Mouse (Mus musculus) MEL (cell line): ENCODE results near the gene Lgals7. TPM values are rescaled to one million over a fixed set of nuclear protein-coding genes. Genes with fewer than 3 reads are reported as not detected.

Experiments
- DNase-seq: peaks from one replicate; pipeline ENCODE4 v3.0.0; 2011; ENCODE audit warnings: low read depth, low spot score
- H3K27ac ChIP-seq: 2 replicates; pipeline ENCODE4 v1.5.1; 2012; ENCODE audit warnings: low read depth, mild to moderate bottlenecking, control low read depth, low read length, moderate library complexity; ENCODE audit not compliant: control insufficient read depth
- H3K27me3 ChIP-seq, 2 experiments: fragments of 150-350 bp in 1 of 2; sonication (generic) in 1 of 2; 2 replicates each; pipeline ENCODE4 v1.6.1; 2012; ENCODE audit warnings: low read length in 2 of 2, mild to moderate bottlenecking in 2 of 2, improper control_type of control experiment in 1 of 2, moderate library complexity in 1 of 2; ENCODE audit not compliant: insufficient read depth in 2 of 2, control insufficient read depth in 1 of 2
- H3K36me3 ChIP-seq, 2 experiments: 2 replicates each; pipeline ENCODE4 v1.6.1; 2012 to 2014; ENCODE audit warnings: low read length in 2 of 2, improper control_type of control experiment in 1 of 2, inconsistent platforms in 1 of 2, mild to moderate bottlenecking in 1 of 2; ENCODE audit not compliant: insufficient read depth in 2 of 2, control insufficient read depth in 1 of 2
- H3K4me1 ChIP-seq, 2 experiments: fragments of 150-350 bp in 1 of 2; sonication (generic) in 1 of 2; 2 replicates each; pipeline ENCODE4 v1.6.1; 2012; ENCODE audit warnings: low read length in 2 of 2, improper control_type of control experiment in 1 of 2, mild to moderate bottlenecking in 1 of 2; ENCODE audit not compliant: insufficient read depth in 2 of 2, control insufficient read depth in 1 of 2
- H3K4me3 ChIP-seq, 2 experiments: fragments of 150-350 bp in 1 of 2; sonication (generic) in 1 of 2; 2 replicates each; pipeline ENCODE4 v1.5.1; 2012; ENCODE audit warnings: low read depth in 2 of 2, low read length in 2 of 2, mild to moderate bottlenecking in 2 of 2, moderate library complexity in 2 of 2, control low read depth in 1 of 2, improper control_type of control experiment in 1 of 2; ENCODE audit not compliant: control insufficient read depth in 1 of 2, insufficient read depth in 1 of 2
- H3K79me2 ChIP-seq: 2 replicates; pipeline ENCODE4 v1.6.1; 2012; ENCODE audit warnings: mild to moderate bottlenecking, low read length, moderate library complexity; ENCODE audit not compliant: control insufficient read depth, poor library complexity, insufficient read depth
- H3K9ac ChIP-seq: 2 replicates; pipeline ENCODE4 v1.6.1; 2012; ENCODE audit warnings: low read depth, mild to moderate bottlenecking, control low read depth, low read length, moderate library complexity; ENCODE audit not compliant: control insufficient read depth, poor library complexity, severe bottlenecking
- H3K9me3 ChIP-seq: fragments of 150-350 bp; sonication (generic); replicated peaks from 2 replicates; pipeline ENCODE4 v1.6.1; 2012; ENCODE audit warnings: mild to moderate bottlenecking, low read length, improper control_type of control experiment, moderate library complexity; ENCODE audit not compliant: insufficient read depth
- BHLHE40 ChIP-seq: IDR thresholded peaks from 2 replicates; pipeline ENCODE4 v1.6.1; 2012; ENCODE audit warnings: low read depth, mild to moderate bottlenecking, inconsistent platforms, low read length, improper control_type of control experiment, borderline replicate concordance
- CHD1 ChIP-seq: IDR thresholded peaks from 2 replicates; pipeline ENCODE4 v1.6.1; 2012; ENCODE audit warnings: low read depth, mild to moderate bottlenecking, inconsistent platforms, low read length, improper control_type of control experiment
- CTCF ChIP-seq, 3 experiments: IDR thresholded peaks in 2 of 3; conservative IDR thresholded peaks in 1 of 3; 2 replicates each; pipeline ENCODE4 v1.5.1; 2011 to 2012; ENCODE audit warnings: low read length in 3 of 3, low read depth in 2 of 3, mild to moderate bottlenecking in 2 of 3, improper control_type of control experiment in 1 of 3, inconsistent platforms in 1 of 3, mixed read lengths in 1 of 3, moderate library complexity in 1 of 3; ENCODE audit not compliant: control insufficient read depth in 1 of 3, insufficient read depth in 1 of 3, poor library complexity in 1 of 3, severe bottlenecking in 1 of 3
- EP300 ChIP-seq, 2 experiments: IDR thresholded peaks; 2 replicates each; pipeline ENCODE4 v1.6.1; 2011; ENCODE audit warnings: improper control_type of control experiment in 2 of 2, low read length in 2 of 2, low read depth in 1 of 2, mild to moderate bottlenecking in 1 of 2
- ETS1 ChIP-seq: IDR thresholded peaks from 2 replicates; pipeline ENCODE4 v1.6.1; 2012; ENCODE audit warnings: low read depth, mild to moderate bottlenecking, inconsistent platforms, low read length, improper control_type of control experiment, moderate library complexity
- GATA1 ChIP-seq: IDR thresholded peaks from 2 replicates; pipeline ENCODE4 v1.6.1; 2011; ENCODE audit warnings: low read depth, low read length, improper control_type of control experiment
- HCFC1 ChIP-seq: IDR thresholded peaks from 2 replicates; pipeline ENCODE4 v1.6.1; 2012; ENCODE audit warnings: low read depth, mild to moderate bottlenecking, inconsistent platforms, low read length, improper control_type of control experiment, moderate library complexity
- JUND ChIP-seq: IDR thresholded peaks from 2 replicates; pipeline ENCODE4 v1.6.1; 2011; ENCODE audit warnings: low read depth, mild to moderate bottlenecking, improper control_type of control experiment, low read length
- KAT2A ChIP-seq: conservative IDR thresholded peaks from 2 replicates; pipeline ENCODE4 v1.6.1; 2012; ENCODE audit warnings: low read depth, low read length, improper control_type of control experiment, inconsistent platforms
- MAFK ChIP-seq: IDR thresholded peaks from 2 replicates; pipeline ENCODE4 v1.6.1; 2011; ENCODE audit warnings: low read depth, mild to moderate bottlenecking, low read length, improper control_type of control experiment, borderline replicate concordance
- MAX ChIP-seq: IDR thresholded peaks from 2 replicates; pipeline ENCODE4 v1.6.1; 2011; ENCODE audit warnings: low read length, improper control_type of control experiment
- MAZ ChIP-seq: IDR thresholded peaks from 2 replicates; pipeline ENCODE4 v1.6.1; 2012; ENCODE audit warnings: low read depth, mild to moderate bottlenecking, inconsistent platforms, low read length, improper control_type of control experiment
- MEF2A ChIP-seq: IDR thresholded peaks from 2 replicates; pipeline ENCODE4 v1.6.1; 2014; ENCODE audit warnings: low read depth, mild to moderate bottlenecking, inconsistent platforms, low read length, improper control_type of control experiment; ENCODE audit not compliant: poor library complexity, insufficient replicate concordance, severe bottlenecking; ENCODE audit errors: extremely low read depth
- MYB ChIP-seq: IDR thresholded peaks from 2 replicates; pipeline ENCODE4 v1.6.1; 2011; ENCODE audit warnings: mild to moderate bottlenecking, low read depth, low read length, improper control_type of control experiment
- MYC ChIP-seq: IDR thresholded peaks from 2 replicates; pipeline ENCODE4 v1.6.1; 2011; ENCODE audit warnings: low read depth, mild to moderate bottlenecking, low read length, improper control_type of control experiment, moderate library complexity
- NRF1 ChIP-seq: IDR thresholded peaks from 2 replicates; pipeline ENCODE4 v1.6.1; 2014; ENCODE audit warnings: low read depth, mild to moderate bottlenecking, inconsistent platforms, low read length, improper control_type of control experiment, moderate library complexity; ENCODE audit not compliant: poor library complexity, insufficient read depth, severe bottlenecking
- POLR2A ChIP-seq, 2 experiments: IDR thresholded peaks; 2 replicates each; pipeline ENCODE4 v1.6.1; 2011 to 2012; ENCODE audit warnings: low read length in 2 of 2, mild to moderate bottlenecking in 2 of 2, control low read depth in 1 of 2, improper control_type of control experiment in 1 of 2, low read depth in 1 of 2, moderate library complexity in 1 of 2; ENCODE audit not compliant: control insufficient read depth in 1 of 2, insufficient read depth in 1 of 2, poor library complexity in 1 of 2
- POLR2AphosphoS2 ChIP-seq: IDR thresholded peaks from 2 replicates; pipeline ENCODE4 v1.6.1; 2011; ENCODE audit warnings: low read length, improper control_type of control experiment
- POLR2AphosphoS5 ChIP-seq: IDR thresholded peaks from 2 replicates; pipeline ENCODE4 v1.6.1; 2012; ENCODE audit warnings: low read depth, borderline replicate concordance, mild to moderate bottlenecking, inconsistent platforms, low read length, moderate library complexity, mixed read lengths
- RAD21 ChIP-seq: IDR thresholded peaks from 2 replicates; pipeline ENCODE4 v1.6.1; 2011; ENCODE audit warnings: mild to moderate bottlenecking, low read depth, low read length, improper control_type of control experiment
- RCOR1 ChIP-seq: IDR thresholded peaks from 2 replicates; pipeline ENCODE4 v1.6.1; 2012; ENCODE audit warnings: low read depth, mild to moderate bottlenecking, inconsistent platforms, low read length, improper control_type of control experiment
- SIN3A ChIP-seq: IDR thresholded peaks from 2 replicates; pipeline ENCODE4 v1.6.1; 2012; ENCODE audit warnings: low read length, improper control_type of control experiment, inconsistent platforms
- SMC3 ChIP-seq: IDR thresholded peaks from 2 replicates; pipeline ENCODE4 v1.6.1; 2011; ENCODE audit warnings: low read depth, low read length, improper control_type of control experiment
- TBP ChIP-seq: IDR thresholded peaks from 2 replicates; pipeline ENCODE4 v1.8.0; 2011; ENCODE audit warnings: low read depth, low read length, improper control_type of control experiment
- USF1 ChIP-seq: IDR thresholded peaks from 2 replicates; pipeline ENCODE4 v1.6.1; 2014; ENCODE audit warnings: low read depth, mild to moderate bottlenecking, inconsistent platforms, low read length, improper control_type of control experiment, moderate library complexity
- USF2 ChIP-seq, 2 experiments: IDR thresholded peaks; 2 replicates each; pipeline ENCODE4 v1.6.1; 2011 to 2012; ENCODE audit warnings: improper control_type of control experiment in 2 of 2, low read length in 2 of 2, borderline replicate concordance in 1 of 2, inconsistent platforms in 1 of 2, low read depth in 1 of 2, mild to moderate bottlenecking in 1 of 2; ENCODE audit not compliant: insufficient read depth in 1 of 2
- ZC3H11A ChIP-seq: IDR thresholded peaks from 2 replicates; pipeline ENCODE4 v1.6.1; 2012; ENCODE audit warnings: low read depth, mild to moderate bottlenecking, inconsistent platforms, low read length, improper control_type of control experiment
- ZKSCAN1 ChIP-seq: IDR thresholded peaks from 2 replicates; pipeline ENCODE4 v1.6.1; 2012; ENCODE audit warnings: low read depth, mild to moderate bottlenecking, inconsistent platforms, low read length, improper control_type of control experiment, moderate library complexity
- ZMIZ1 ChIP-seq: IDR thresholded peaks from 2 replicates; pipeline ENCODE4 v1.6.1; 2012; ENCODE audit warnings: low read depth, mild to moderate bottlenecking, inconsistent platforms, low read length, improper control_type of control experiment, moderate library complexity
- ZNF384 ChIP-seq: IDR thresholded peaks from 2 replicates; pipeline ENCODE4 v1.6.1; 2012; ENCODE audit warnings: low read depth, mild to moderate bottlenecking, inconsistent platforms, low read length, improper control_type of control experiment
- polyA plus RNA-seq, 2 experiments: library from polyadenylated mRNA; stranded (reverse) in 1 of 2; unstranded in 1 of 2; fragments of >175 nt in 1 of 2; fragments of >200 nt in 1 of 2; gene quantifications; 2 replicates each; pipeline versions ENCODE4 v1.2.1 to v1.2.4; 2012; ENCODE audit warnings: low replicate concordance in 2 of 2, low read depth in 1 of 2; ENCODE audit not compliant: insufficient read length in 2 of 2, insufficient read depth in 1 of 2, missing spikeins in 1 of 2
- total RNA-seq: library from RNA; depleted of rRNA; stranded (reverse); fragments of 300-350 nt; gene quantifications from 2 replicates; pipeline ENCODE4 v1.2.3, GENCODE M21; 2012

The Lgals7 gene
- total and polyA plus RNA-seq, 3 experiments, result 27.7 to 138 TPM; not detected in 1

DNA sequence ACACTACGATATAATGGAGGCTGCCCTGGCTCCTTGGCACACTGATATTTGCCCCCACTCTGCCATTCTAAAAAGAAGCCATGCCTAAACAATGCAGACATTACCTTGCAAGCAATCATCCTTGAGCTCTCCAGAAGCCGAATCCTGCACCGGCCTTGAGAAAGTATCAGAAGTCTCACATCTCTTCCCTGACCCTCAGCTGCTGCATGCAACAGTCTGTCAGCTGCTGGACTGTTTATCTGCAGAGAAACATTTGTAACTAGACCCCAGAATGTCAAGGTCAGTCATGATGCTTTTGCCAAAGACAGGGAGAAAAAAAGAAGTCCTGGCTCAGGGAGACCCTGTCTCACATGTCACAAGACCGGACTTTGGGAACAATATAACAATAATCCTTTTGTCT, 12.4 kb downstream of the Lgals7 start:
- Histone ChIP-seq H3K4me3 (no peak overlapping the region), H3K79me2 (no peaks in the 10 kb centered on the region), H3K36me3 (peaks cover 0 to 16% of the 10 kb centered on the region in 2 experiments; a peak in 2 of 4 replicates), H3K4me1 (peaks cover 25 to 28% of the 10 kb centered on the region in 2 experiments), H3K9ac (no peak overlapping the region), H3K27ac (no peak overlapping the region)
- no peak for DNase-seq
- TF ChIP-seq ETS1, result 0 out of 2 replicates have a peak, but pooled peaks have one; percentile 18
- no peak for TF ChIP-seq TBP
- TF ChIP-seq, all 39 proteins: peak for 1
- H3K9me3 ChIP-seq, result no peaks in the 10 kb centered on the region
- no peaks in the 10 kb centered on the region for H3K27me3 ChIP-seq

DNA sequence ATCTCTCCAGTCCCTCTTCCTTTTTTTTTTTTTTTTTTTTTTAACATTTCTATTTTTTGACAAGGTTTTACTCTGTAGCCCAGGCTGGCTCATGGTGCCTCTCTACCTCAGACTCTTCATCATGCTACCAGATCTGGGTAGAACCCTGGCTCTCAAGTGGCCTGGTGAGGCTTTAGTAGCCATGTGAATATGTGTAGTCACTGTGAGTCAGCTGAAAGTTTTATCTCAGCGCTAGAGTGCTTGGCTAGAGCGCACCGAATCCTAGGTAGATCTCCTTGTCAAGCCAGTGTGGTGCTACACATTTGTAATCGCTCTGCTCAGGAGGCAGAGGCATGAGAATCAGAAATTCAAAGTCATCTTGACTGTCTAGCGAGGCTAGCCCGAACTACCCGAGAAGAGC, 13.5 kb downstream of the Lgals7 start:
- H3K27ac ChIP-seq, result peak overlapping the region; percentile 53
- H3K9ac ChIP-seq, result peak overlapping the region; percentile 27; the same call in 1 of the 2 replicates
- 0 out of 2 replicates have a peak, but pooled peaks have one; percentile 27 for TF ChIP-seq MAZ
- TF ChIP-seq MEF2A, result no peak
- peak; percentile 36; the same call in 1 of the 2 replicates for TF ChIP-seq KAT2A
- no peak; the same call in 1 of the 2 replicates for TF ChIP-seq POLR2AphosphoS2
- TF ChIP-seq BHLHE40, result 0 out of 2 replicates have a peak, but pooled peaks have one; percentile 21
- TF ChIP-seq POLR2A (IDR thresholded peaks at IDR 0.05; ENCODE audit: control insufficient read depth in 1 of 2, insufficient read depth in 1 of 2, low read depth in 1 of 2, low read length in 2 of 2, poor library complexity in 1 of 2), result no peak
- TF ChIP-seq TBP, result no peak; the same call in 1 of the 2 replicates
- peak; percentile 19; the same call in 1 of the 2 replicates for TF ChIP-seq USF1
- TF ChIP-seq USF2 (IDR thresholded peaks at IDR 0.05; ENCODE audit: borderline replicate concordance in 1 of 2, insufficient read depth in 1 of 2, low read depth in 1 of 2, low read length in 2 of 2), result no peak
- no peak for TF ChIP-seq MYB
- no peak for TF ChIP-seq CTCF (IDR thresholded peaks at IDR 0.05 in 2 of 3, conservative IDR thresholded peaks at IDR 0.05 in 1 of 3; ENCODE audit: control insufficient read depth in 1 of 3, insufficient read depth in 1 of 3, low read depth in 2 of 3, low read length in 3 of 3, poor library complexity in 1 of 3, severe bottlenecking in 1 of 3)
- TF ChIP-seq SIN3A, result peak; percentile 61
- peak; percentile 79 to 84 for TF ChIP-seq EP300 (IDR thresholded peaks at IDR 0.05; ENCODE audit: low read depth in 1 of 2, low read length in 2 of 2)
- no peak for TF ChIP-seq CHD1
- TF ChIP-seq SMC3, result no peak
- TF ChIP-seq HCFC1, result 0 out of 2 replicates have a peak, but pooled peaks have one; percentile 31
- TF ChIP-seq GATA1, result peak; percentile 71
- TF ChIP-seq ZC3H11A, result no peak
- peak; percentile 91 for TF ChIP-seq ETS1
- TF ChIP-seq RCOR1, result peak; percentile 22; the same call in 1 of the 2 replicates
- peak; percentile 52; the same call in 1 of the 2 replicates for TF ChIP-seq MYC
- TF ChIP-seq JUND, result no peak
- TF ChIP-seq NRF1, result 0 out of 2 replicates have a peak, but pooled peaks have one; percentile 18
- no peak for TF ChIP-seq ZKSCAN1
- TF ChIP-seq MAX, result no peak
- no peak for TF ChIP-seq RAD21
- peak; percentile 91 for TF ChIP-seq MAFK
- no peak for TF ChIP-seq ZMIZ1
- peak; percentile 78 for TF ChIP-seq ZNF384
- no peak for TF ChIP-seq POLR2AphosphoS5

More for the DNA sequence above, 13.5 kb downstream of the Lgals7 start:
- Histone ChIP-seq H3K9me3 (no peaks in the 10 kb centered on the region), H3K4me1 (peaks cover 19 to 28% of the 10 kb centered on the region in 2 experiments), H3K36me3 (peaks cover 0 to 16% of the 10 kb centered on the region in 2 experiments; a peak in 2 of 4 replicates), H3K79me2 (no peaks in the 10 kb centered on the region), H3K4me3 (no peak overlapping the region), H3K27me3 (no peaks in the 10 kb centered on the region)
- DNase-seq, result peak; percentile 86
